Mouse (Mus musculus): ENCODE results near the gene Cpsf3. TPM values are rescaled to one million over a fixed set of nuclear protein-coding genes. Genes with fewer than 3 reads are reported as not detected.

Cpsf3 gene
- 43.3 and 44.8 TPM in 2 replicates for polyA plus RNA-seq (2021; fragmentation: Nextera tagmentation)
- long read RNA-seq, experiment 1, transcript Cpsf3-201 (18 exons, 2,499 nt) = major isoform, 78 of 100 reads
- long read RNA-seq, experiment 1, partial matches to known transcripts = 13 of 100 reads
- long read RNA-seq, experiment 1, other reads (novel, unspliced or antisense) = 8 of 100 reads
- long read RNA-seq, experiment 2, transcript Cpsf3-201 (18 exons, 2,499 nt) = major isoform, 353 of 396 reads
- long read RNA-seq, experiment 2, partial matches to known transcripts = 8 of 396 reads
- long read RNA-seq, experiment 2, other reads (novel, unspliced or antisense) = 33 of 396 reads

DNA sequence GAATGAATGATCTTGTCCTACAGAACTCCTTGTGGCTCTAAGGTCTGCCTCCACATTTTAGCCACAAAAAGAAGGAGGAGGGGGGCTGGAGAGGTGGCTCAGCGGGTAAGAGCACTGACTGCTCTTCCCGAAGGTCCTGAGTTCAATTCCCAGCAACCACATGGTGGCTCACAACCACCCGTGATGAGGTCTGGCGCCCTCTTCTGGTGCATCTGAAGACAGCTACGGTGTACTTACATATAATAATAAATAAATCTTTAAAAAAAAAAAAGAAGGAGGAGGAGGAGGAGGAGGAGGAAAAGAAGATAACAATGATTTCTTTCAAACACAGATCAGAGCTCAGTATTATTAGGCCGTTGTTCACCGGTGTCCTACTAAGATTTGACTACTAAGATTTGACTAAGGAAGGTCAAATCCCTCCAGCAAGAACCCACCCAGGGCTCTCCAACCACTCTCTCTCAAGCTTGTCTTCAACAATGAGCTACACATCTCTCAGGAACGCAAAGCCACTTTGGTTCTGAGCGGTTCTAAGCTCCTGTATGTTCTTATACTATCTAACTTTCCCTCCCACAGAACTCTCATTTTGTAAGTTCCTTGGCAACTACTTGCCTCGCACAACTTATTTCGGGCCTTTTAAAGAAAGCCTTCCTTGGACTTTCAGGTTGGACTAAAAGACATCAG, at the start of gene Cpsf3:
TSS of gene Cpsf3 (plus strand) at position 631 of the 681 bp plus-strand sequence.

DNA sequence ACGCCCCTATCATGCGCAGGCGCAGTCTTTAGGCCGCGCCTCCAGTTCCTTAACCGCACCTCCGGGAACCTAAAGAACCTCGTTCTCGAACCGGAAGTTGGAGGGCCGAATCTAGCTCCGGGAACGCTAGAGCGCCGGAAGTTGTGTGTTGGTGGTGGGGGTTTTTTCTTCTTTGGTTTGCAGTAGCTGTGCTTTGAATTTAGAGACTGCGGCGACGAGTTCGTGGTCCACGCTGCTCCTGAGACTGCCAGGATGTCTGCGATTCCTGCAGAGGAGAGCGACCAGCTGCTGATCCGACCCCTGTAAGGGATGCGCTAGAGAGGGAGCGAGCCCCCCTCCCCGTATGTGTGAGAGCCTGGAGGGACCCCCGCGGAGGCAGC, 1.0 kb downstream of the Cpsf3 start, which contains the start of gene Itgb1bp1:
TSS of gene Itgb1bp1 (minus strand) at position 42 of the 380 bp plus-strand sequence.

DNA sequence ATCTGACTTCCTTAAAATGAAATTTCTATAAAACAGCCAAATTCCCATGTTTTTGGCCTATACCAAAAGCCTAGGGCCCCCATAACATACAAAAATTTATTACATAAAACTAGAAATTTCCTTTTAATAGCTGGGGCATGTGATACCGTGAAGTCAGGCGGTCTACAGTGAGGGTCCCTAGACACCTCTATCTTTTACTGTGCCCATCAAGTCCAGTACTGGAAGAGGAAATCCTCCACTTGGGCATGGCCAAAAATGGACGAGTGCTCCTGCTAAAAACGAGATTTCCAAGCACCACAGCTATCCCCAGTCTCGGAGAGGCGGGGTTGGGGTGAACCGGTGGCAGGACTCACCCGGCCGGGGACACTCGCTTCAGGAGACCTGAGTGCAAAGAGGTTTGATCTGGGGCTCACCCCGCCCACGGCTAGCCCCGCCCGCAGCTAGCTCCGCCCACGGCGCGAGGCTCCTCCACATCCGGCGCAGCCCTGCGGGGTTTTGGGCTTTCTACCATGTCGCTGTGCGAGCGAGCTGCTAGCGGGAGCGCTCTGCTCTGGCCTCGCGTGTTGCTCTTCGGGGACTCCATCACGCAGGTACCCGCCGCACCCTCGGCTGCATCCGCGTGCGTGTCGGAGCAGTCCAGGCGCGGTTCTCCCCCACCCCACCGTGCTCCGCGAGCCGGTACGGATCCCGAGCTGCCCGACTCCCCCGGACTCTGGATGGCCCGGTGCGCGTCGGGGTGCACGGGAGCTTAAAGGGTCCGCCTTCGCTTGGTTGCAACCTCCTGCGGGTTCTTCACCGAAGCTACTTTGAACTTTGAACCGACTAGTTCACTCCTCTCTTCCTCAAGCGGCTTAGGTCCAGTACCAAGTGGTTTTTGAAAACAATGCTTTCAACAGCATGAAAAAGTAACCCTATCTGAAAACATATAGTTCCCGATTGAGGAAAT, 31.0 kb downstream of the Cpsf3 start, which contains the start of gene Iah1:
TSS of gene Iah1 (plus strand) at position 467 of the 946 bp plus-strand sequence.

Other genes with a start within 250 kb of the Cpsf3 start
- 44.2 and 51.6 TPM in 2 replicates for gene Itgb1bp1, start 893 bp downstream of the Cpsf3 start, polyA plus RNA-seq (2021; fragmentation: Nextera tagmentation)
- 29.4 and 34.4 TPM in 2 replicates for gene Iah1, start 31.0 kb downstream of the Cpsf3 start, polyA plus RNA-seq (2021; fragmentation: Nextera tagmentation)
- 3.7 and 4.2 TPM in 2 replicates for gene Adam17, start 88.2 kb downstream of the Cpsf3 start, polyA plus RNA-seq (2021; fragmentation: Nextera tagmentation)
- 539 and 546 TPM in 2 replicates for gene Ywhaq, start 132.2 kb downstream of the Cpsf3 start, polyA plus RNA-seq (2021; fragmentation: Nextera tagmentation)

Data from layer of hippocampus, adult 6 months (tissue).